Mouse (Mus musculus) CD8-positive naive resting alpha-beta T cell, adult 57 days (primary cell): Measurements from ENCODE around the gene Dhrs4. TPM values are rescaled to one million over a fixed set of nuclear protein-coding genes. Genes with fewer than 3 reads are reported as not detected.

ENCODE experiments used
- total RNA-seq: library from RNA; stranded (reverse); gene quantifications from one replicate; pipeline ENCODE4 v1.2.4, GENCODE M21; 2023

The Dhrs4 gene
- total RNA-seq = 24.5 TPM

DNA sequence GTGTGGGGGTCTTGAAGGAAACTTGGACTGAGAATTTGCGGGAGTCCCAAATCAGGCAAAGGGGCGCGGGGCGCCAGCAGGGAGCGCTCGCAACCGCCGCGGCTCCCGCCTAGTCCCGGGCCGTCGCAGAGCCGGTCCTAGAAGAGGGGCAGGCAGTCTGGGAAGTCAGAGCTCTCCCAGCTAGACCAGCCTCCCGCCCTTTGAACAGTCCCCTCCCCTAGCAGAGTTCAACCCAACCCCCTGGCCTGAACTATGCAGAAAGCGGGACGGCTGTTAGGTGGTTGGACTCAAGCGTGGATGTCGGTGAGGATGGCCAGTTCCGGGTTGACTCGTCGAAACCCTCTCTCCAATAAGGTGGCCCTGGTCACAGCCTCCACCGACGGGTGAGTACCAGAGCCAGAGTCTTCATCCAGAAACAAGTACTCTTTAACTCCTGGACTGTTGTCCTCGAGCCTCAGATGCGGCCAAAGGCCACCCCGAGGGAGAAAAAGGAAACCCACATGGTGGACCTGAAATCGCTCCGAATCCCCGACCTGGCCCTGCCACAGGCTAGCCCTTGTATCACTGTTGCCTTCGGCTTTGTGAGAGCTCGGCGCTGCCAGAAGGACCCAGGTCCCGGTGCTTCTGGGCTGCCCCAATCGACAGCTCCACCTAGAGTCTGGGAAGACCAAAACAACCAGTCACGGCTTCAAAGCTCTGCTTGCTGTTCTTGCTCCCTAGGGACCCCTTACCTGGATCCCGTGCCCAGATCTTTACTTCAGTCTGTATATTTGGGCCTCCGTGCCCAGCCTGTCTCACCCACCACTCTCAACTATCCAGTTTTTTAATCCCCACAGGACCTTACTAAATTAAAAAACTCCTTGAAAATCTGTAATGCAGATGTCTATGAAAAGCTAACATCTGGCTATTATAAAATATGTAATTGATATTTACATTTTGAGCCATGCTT is at the start of gene Dhrs4:
Gene Dhrs4, plus strand, starts transcription at position 108 of the 949 bp plus-strand sequence.

GRCm38 (mm10) chr14:55490361-55491201 is 12.0 kb downstream of the Dhrs4 start, which contains the start of gene Carmil3:
Gene Carmil3, plus strand, starts transcription at chr14:55490651.

GRCm38 (mm10) chr14:55510125-55510731 is 31.7 kb downstream of the Dhrs4 start, which contains the start of gene Cpne6:
Gene Cpne6, plus strand, starts transcription at chr14:55510445.

GRCm38 (mm10) chr14:55524785-55525184 is 46.2 kb downstream of the Dhrs4 start, which contains the start of gene Nrl:
Gene Nrl, minus strand, starts transcription at chr14:55524981.

Other genes starting within 250 kb of the Dhrs4 start
- gene Carmil3, start 11.9 kb downstream of the Dhrs4 start, total RNA-seq = 0.52 TPM
- not detected for gene Cpne6, start 31.7 kb downstream of the Dhrs4 start, total RNA-seq
- gene Nrl, start 46.2 kb downstream of the Dhrs4 start, total RNA-seq = not detected
- 10.7 TPM for gene Pck2, start 61.5 kb downstream of the Dhrs4 start, total RNA-seq
- gene Dcaf11, start 81.2 kb downstream of the Dhrs4 start, total RNA-seq = 72.0 TPM
- 2.6 TPM for gene A730061H03Rik, start 81.6 kb downstream of the Dhrs4 start, total RNA-seq
- gene Fitm1, start 96.9 kb downstream of the Dhrs4 start, total RNA-seq = not detected
- 323 TPM for gene Psme1, start 99.4 kb downstream of the Dhrs4 start, total RNA-seq
- 26.3 TPM for gene Emc9, start 106.5 kb downstream of the Dhrs4 start, total RNA-seq
- gene Psme2, start 112.4 kb downstream of the Dhrs4 start, total RNA-seq = 372 TPM
- gene Rnf31, start 113.0 kb downstream of the Dhrs4 start, total RNA-seq = 91.9 TPM
- 90.0 TPM for gene Irf9, start 124.8 kb downstream of the Dhrs4 start, total RNA-seq
- not detected for gene Rec8, start 139.3 kb downstream of the Dhrs4 start, total RNA-seq
- gene Ipo4, start 157.2 kb downstream of the Dhrs4 start, total RNA-seq = 65.4 TPM
- 4.2 TPM for gene Gm49378, start 159.1 kb downstream of the Dhrs4 start, total RNA-seq
- 40.1 TPM for gene Tm9sf1, start 165.0 kb downstream of the Dhrs4 start, total RNA-seq
- 4.1 TPM for gene Tssk4, start 171.4 kb downstream of the Dhrs4 start, total RNA-seq
- gene Mdp1, start 181.8 kb downstream of the Dhrs4 start, total RNA-seq = 45.7 TPM
- gene Gmpr2, start 193.2 kb downstream of the Dhrs4 start, total RNA-seq = 18.6 TPM
- 164 TPM for gene Nedd8, start 193.4 kb downstream of the Dhrs4 start, total RNA-seq
- 101 TPM for gene Tinf2, start 203.1 kb downstream of the Dhrs4 start, total RNA-seq
- 0.95 TPM for gene Tgm1, start 235.2 kb downstream of the Dhrs4 start, total RNA-seq
- gene Rabggta, start 243.5 kb downstream of the Dhrs4 start, total RNA-seq = 85.8 TPM